Mouse (Mus musculus) gastrocnemius, adult 8-10 months (tissue): Measurements from ENCODE around the gene Tmem163. TPM values are rescaled to one million over a fixed set of nuclear protein-coding genes. Genes with fewer than 3 reads are reported as not detected.

Experiments
- DNase-seq, 2 experiments: peaks; one replicate each; pipeline ENCODE4 v3.0.0; 2022; ENCODE audit warnings: low spot score in 2 of 2
- total RNA-seq, 4 experiments: library from RNA; stranded (reverse); gene quantifications; 2 replicates each; pipeline ENCODE4 v1.2.4; 2022

Tmem163 gene
- total RNA-seq, 4 experiments from 2014 or later: not detected

- DNase-seq: no peak
Measured at GRCm38 (mm10) chr1:127500701-127501100, 178.6 kb downstream of the Tmem163 start.

- DNase-seq: peak; percentile 19 to 30
Measured at GRCm38 (mm10) chr1:127500219-127500618, 179.1 kb downstream of the Tmem163 start.

DNA sequence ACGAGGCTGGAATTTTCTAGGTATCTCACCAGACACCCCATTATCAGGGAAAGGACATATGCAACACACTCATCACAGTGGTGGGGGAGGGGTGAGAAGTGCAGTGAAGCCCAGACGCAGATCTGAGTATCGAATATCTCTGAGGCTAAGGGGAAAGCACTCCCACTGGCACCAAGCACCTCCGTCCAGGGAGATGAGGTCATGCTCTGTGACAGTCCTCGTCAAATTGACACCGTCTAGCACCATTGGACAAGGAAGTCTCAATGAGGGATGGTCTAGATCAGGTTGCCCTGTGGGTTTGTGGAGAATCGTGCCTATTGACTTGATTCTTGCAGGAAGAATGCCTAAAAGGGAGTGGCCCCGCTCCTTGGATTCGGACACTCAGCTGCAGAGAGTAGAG, 180.6 kb downstream of the Tmem163 start:
- DNase-seq: no peak

DNA sequence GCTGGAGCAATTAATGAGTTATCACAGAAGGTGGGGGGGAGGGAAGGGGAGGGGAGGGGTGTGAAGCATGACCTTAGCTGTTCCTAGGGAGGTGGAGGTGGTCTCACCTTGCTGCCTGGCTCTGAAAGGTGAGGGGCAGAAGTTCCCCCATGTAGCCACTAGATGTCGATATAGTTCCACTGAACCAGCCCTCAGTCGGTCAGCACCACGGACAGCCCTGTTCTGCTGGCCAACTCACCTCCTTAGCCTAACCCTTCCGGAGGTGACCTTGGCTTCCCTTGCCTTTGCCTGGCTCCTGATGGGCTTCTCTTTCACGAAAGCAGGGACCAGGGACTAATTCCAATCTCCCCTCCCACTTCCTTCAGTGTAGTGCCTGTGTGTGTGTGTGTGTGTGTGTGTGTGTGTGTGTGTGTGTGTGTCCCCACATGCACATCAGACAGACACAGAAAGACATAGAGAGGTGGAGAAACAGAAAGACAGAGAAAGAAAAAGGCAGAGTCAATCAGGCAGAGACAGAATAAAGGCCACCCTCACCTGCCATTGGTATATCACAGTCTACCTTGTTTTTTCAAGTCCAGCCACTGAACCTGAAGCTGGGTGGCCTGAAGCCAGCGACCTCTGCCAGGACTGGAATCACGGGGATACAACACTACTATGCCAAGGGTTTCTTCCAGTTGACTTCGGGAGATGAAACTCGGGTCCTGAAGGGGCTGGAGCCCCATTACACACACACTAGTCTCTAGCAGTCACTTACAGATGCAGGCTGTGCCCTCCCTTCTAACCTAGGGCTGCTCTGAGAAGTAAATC, 182.4 kb downstream of the Tmem163 start:
- peak in 1 of 2 experiments; percentile 14 for DNase-seq

GRCm38 (mm10) chr1:127487161-127487560, 192.2 kb downstream of the Tmem163 start:
- no peak for DNase-seq

GRCm38 (mm10) chr1:127484826-127485225, 194.5 kb downstream of the Tmem163 start:
- DNase-seq: no peak

GRCm38 (mm10) chr1:127484188-127484587, 195.2 kb downstream of the Tmem163 start:
- DNase-seq: no peak

DNA sequence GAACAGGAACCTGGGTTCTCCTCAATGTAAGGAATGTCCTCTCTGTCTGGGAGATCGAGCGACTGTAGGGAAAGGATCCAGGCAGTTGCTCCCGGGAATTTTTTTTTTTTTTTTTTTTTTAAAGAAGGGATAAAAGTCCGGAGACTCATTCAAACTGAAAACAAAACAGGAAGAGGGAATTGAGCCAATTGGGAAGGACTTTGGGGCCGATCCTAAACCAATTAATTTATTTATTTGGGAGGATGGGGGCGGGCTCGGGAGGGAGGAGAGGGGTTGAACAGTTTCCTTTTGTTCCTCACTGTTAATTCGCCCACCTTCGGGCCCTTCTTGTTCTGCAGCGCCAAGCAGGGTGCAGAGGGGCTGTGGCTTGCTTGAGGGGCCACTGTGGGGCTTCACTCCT, 196.4 kb downstream of the Tmem163 start:
- no peak for DNase-seq

DNA sequence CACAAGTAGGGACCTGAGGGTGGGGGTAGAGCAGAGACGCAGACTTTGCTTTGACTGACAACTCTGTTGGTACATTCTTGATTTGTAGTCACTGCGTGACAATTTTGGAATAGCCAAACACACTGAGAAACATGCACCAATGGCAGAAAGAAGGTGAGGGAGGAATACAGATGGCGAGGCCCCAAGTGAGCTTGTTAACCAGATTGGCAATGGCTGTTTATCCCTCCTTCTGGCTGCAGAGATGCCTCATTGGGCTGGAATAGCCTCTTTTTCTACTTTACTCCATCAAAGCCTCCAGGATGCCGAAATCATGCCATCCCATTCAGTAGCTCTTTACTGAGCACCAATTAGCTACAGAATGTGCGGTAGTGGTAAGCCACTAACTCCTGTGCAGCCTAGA, 203.6 kb downstream of the Tmem163 start:
- no peak for DNase-seq

DNA sequence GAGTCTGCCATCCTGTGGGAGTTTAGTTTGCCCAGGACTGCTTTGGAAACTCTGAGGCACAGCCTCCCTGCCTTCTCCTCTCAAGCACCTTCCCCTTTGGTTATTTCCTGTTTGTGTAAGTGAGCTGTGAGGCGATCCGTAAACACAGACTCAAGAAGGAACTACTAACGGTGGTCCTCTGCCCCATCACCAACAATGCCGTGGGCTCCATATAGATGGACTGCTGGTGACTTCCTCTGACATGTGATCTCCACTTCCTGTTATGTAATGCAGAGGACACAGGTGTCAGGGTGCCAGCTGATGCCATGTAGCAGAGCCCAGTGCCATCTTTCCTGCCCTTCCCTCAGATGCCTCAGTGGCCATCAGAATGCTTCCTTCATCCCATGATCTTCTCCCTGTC, 209.2 kb downstream of the Tmem163 start:
- DNase-seq: no peak

- DNase-seq: no peak
Measured at GRCm38 (mm10) chr1:127467238-127467637, 212.1 kb downstream of the Tmem163 start.

DNA sequence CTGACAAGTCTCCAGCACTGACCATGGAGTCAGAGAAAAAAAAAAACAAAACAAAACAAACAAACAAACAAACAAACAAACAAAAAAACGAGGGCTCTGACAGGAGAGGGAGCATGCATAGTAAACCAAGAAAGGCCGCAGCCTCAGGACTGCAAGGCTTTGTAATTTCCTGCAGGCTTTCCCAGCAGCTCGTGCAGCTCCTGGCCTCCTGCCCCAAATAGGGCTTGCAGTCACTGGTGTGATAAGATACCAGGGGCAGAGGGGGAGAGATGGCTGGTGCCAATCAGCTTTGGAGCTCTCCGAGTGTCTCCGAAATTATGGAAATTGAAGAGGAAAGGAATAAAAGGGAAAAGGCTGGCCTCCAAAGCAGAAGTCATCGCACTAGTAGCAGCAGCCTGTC, 214.1 kb downstream of the Tmem163 start:
- no peak for DNase-seq

- no peak for DNase-seq
Measured at GRCm38 (mm10) chr1:127464041-127464440, 215.3 kb downstream of the Tmem163 start.

GRCm38 (mm10) chr1:127461017-127461416, 218.3 kb downstream of the Tmem163 start:
- no peak for DNase-seq

DNA sequence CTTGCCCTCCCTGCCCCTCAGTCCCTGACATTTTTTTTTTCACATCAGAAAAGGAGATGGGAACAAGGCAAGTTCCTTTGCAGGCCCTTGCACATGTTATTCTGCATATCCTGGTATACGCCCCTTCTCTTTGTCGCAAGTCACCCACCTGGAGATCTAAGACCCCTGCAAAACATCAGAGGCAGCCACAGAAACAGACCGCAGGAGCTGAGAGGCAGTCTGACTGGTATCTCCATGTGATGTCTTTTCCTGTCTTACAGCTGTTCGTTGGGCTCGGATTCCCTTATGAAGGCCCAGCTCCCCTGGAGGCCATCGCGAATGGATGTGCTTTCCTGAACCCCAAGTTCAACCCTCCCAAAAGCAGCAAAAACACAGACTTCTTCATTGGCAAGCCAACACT, 219.8 kb downstream of the Tmem163 start:
- no peak for DNase-seq

DNA sequence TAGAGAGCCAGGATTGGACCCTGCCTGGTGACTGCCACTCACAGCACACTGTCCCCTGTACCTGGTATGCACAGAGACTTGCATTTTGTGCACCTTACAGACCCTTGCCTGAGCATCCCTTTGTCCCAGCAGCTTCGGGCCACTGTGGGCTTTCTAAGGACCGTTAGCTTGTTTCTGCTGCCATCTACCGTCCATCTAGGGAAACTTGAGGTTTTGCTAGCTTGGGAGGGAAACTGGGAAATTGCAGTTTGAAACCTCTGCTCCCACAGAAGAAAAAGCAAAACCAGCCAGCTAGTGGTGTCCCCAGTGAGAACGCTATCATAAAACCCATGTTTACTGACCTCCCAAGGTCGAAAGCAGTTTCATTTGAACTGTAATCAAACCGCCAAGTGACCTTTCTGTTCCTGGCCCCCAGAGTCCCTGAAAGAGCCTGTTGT, 220.3 kb downstream of the Tmem163 start:
- DNase-seq: peak in 1 of 2 experiments; percentile 14

- DNase-seq: no peak
Measured at GRCm38 (mm10) chr1:127453397-127453796, 226.0 kb downstream of the Tmem163 start.

DNA sequence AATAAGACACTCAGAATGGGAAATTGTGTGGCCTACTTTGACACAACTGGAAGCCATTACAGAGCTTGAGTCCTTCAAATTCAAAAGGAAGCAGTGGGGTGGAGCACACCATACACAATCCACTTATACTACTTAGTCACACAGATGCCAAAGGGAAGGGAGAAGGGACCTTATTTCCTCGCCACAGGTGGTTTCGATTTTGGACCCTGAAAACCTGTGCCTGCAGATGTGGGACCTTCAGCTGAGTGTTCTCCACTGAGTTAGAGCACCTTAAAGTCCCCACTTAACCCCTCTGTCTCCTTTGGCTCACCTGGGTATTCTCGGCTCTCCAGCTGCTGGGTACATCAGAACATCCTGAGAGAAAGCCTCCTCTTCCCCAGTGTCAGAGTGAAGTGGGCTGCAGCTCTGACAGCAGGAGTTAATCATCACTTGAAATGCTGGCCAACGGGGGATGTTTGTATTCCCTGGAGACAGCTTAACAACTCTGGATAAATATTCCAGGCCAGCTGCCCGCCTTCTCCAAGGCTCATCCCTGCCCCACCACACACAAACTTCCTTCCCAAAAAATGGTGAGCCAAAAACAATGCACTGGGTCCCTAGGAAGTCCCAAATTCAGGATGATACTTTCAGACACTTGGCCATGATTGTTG, 234.4 kb downstream of the Tmem163 start:
- DNase-seq: peak in 1 of 2 experiments; percentile 22

DNA sequence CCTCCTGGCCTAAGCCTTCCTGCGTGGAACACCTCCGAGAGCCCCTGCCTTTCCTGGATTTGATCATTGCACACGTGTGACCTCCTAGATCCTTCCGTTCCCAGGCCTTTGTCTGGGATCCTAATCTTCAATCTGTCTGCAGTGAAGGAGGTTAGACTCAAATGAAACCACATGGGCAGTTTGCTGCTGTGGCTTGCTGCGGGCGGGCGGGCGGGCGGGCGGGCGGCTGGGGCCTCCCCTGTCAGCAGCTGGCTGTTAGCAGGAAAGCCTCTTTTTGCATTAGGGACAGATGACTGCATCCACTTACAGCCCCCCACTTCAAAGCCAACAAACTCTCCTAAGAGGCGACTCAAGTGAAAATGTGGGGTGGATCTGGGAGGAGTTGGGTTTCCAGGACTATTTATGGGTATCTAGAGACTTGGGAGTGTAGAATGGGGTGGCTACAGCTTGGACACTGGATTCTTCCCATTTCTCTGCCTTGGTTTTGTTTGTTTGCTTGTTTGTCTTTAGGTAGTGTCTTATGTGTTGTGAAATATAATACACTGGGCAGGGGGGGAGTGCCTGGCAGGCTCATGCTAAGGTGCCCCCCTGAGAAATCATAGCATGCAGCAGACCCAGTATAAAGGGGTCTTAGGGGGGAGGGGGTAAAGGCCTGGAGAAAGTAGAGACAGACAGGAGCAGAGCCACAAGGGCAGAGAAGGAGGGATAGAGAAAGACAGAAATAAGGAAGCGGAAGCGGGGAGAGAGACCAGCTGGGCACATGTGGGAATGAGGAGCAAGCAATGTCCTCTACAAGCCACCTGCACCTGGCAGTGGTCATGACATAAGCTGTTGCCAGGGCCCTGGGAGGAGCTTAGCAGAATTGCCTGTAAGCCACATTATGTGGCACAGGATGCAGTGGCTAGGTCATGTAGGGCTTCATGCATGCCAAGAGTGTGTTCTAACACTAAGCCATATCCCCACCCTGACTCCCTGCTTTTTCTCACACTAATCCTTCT, 236.2 kb downstream of the Tmem163 start:
- no peak for DNase-seq

GRCm38 (mm10) chr1:127441736-127442135, 237.6 kb downstream of the Tmem163 start:
- no peak for DNase-seq

DNA sequence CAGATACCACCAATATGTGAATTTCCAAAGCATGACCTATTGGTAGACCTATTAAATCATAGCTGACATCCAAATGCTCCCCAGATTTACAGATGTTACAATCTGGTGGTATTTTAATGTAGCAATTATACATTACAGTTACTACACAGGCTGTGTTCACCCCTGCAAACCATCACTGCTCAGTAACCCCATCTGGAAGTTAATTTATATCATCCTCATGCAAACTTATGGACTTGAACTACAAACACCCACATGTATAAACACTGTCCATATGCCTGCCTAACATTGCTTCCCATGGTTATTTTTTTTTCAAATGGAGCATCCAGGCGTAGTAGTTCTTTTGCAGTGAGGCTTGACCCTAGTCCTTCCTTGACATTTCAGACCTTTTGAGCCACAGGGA, 238.3 kb downstream of the Tmem163 start:
- no peak for DNase-seq
